Mouse (Mus musculus) thymus, postnatal 25 days (tissue): ENCODE measurements around the gene Shank2.

Experiments used
- DNase-seq: peaks from one replicate; pipeline ENCODE4 v3.0.0; 2022

The Shank2 gene

DNA sequence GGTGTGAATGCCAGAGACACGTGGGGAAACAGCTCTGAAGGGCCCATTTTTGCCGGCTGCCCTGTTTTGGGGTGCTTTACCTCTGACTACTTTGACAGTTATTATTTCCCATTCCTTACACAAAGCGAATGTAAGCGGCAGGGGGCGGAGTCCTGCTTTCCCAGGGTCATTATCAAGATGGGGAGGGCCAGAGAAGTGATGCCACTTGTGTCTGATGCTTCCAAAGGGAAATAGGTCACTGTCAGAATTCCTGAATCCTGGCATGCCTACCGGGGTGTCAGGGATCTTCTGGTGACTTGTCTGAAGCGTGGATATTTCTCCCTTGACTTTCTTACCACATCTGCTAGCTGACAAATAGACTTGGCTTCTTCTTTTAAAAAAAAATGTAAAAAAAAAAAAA, 173.3 kb downstream of the Shank2 start:
- no peak for DNase-seq

DNA sequence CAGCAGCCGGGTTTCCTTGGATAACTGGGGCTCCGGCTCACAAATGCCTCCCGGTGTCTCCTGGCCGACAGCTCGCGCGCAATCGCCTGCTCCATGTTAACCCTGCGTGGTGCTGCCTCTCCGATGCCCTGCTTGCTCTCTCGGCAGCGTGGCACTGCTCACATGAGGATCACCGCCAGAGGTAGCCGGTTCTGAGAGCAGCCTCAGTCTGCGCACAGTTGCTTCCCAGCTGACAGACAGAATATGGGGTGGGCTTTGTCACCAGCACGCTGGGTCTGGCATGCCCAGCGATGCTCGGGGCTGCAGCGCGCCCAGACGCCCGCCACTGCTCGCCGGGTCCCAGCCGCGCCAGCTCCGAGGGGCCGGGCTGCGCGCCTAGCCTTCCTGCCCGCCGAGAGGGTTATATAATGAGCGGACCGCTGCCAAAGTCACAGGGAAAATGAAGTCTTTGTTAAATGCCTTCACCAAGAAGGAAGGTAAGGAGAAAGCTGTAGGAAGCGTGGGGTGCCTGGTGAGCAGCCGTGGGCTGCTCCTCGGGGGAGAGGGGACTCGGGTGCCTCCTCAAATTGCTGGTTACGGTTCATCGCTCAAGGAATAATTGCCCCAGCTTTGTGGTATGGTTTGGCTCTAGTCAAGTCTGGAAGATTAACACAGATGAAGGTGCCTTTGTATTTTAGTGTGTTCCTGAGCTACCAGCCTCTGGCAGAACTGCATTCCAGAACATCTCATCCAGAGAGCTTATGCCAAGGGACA, 173.9 kb downstream of the Shank2 start:
- no peak for DNase-seq

DNA sequence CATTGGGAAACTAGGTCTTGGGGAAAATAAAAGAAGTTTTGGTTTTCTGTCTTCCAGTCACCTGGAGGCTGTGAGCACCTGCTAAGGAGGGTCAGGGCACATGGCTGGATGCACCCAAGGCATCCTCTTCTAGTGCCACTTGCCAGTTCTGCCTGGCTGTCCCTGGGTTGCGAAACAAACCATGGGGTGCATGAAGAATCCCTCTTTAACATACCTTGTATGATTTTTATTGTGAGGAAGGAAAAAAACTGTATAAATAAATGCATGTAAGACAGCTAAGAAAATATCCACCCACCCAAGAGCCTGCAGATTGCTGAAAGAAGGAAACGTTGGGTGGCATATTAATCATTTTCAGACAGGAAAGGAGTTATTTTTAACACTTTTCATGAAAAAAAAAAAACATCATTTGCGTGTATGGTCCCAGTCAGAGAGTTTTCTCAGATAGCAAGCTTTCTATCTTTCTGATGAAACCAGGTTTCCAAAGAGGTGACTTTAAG, 174.6 kb downstream of the Shank2 start:
- DNase-seq = no peak

DNA sequence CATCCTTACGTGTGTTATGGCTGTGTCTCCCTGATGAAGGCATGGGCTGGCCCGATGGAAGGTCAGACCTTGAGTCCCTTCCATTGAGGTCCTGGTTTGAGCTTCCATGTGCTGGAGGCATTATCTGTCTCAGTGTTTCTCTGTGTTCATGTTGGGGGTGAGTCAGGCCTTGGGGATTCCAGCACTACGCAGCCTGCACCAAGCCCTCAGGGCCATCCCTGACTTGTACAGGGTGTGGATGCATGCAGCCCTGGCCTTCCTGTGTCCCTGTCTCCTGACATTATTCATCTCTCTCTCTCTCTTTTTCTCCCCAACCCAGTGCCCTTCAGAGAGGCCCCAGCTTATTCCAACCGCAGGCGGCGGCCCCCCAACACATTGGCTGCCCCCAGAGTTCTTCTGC, 177.7 kb downstream of the Shank2 start:
- DNase-seq = no peak

DNA sequence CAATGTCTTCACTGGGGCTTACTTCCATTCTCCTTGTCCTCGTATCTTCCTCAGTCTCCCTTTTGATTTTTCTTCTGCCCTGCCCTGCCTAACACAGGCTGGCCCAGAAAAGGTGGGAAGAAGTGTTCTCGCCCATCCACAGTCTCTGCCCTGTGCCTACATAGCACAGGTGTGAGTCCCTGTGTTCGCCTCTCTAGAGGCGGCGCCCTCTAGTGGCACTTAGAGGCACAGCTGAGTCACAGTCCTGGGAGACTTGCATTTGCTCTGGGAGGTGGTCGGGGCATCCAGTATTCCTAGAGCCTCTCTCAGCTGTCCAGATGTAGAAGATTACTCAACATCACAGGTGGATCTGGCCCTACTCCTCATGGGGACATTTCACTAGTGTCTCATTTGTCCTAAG, 179.2 kb downstream of the Shank2 start:
- peak; percentile 32 for DNase-seq

DNA sequence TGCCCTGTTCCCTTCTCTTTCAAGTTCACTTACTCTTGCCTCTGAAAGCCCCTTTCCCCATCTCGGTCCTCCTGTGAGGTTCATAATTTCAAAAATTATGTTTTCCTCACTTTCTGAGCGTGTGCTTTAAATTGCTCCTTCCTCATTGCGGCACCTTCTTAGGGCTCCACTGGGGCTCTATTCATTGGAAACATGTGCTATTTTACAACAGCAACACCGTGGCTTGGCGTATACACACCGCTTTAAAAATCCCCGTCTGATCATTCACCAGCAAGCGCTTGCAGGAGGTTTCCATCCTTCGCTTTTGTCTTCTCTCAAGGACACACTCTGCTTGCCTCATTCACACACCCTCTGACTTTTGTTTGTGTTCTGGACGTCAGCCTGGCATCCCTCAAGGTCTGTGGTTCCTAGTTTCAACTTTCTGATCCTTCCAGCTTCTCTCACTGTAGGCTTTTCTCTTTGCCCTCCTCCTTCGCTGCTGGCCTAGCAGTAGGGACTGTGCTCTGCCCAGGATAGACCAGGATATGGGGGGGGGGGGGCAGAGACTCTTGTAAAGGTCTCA, 186.2 kb downstream of the Shank2 start:
- DNase-seq = no peak

DNA sequence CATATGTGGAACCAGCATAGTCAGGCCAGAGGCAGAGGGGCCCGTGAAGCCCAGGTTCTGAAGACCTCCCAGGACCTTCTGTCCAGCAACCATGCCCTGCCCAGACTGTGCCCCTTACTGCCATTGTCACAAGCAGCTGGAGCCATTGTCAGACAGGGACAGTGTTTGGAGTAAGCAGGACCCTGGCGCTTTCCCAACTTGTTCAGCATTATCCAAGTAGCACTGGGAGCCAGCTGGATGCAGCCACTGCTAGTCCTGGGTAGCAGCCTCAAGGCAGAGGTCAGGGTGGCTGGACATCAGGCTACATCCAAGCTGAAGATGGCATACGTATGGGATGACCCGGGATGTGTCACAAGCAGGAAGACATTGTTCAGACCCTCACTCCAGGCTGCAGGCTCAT, 187.7 kb downstream of the Shank2 start:
- DNase-seq = no peak

DNA sequence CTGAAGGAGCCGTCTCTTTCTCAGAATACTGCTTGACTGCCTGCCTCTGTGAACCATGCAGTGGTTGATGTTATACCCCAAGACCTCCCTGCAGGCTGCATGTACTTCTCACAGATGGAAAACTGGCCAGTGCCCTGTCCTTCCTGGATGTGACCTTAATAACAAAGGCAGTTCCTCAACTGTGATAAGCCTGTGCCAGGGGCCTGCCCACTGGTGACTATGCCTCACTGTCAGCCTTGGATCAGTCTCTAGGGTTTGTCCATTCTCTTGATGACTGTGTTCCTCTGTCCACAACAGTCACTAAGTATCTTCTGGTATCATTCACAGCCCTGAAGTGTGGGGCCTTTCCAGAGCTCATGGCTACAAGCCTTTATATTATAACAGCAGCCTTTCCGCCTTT, 196.8 kb downstream of the Shank2 start:
- no peak for DNase-seq

DNA sequence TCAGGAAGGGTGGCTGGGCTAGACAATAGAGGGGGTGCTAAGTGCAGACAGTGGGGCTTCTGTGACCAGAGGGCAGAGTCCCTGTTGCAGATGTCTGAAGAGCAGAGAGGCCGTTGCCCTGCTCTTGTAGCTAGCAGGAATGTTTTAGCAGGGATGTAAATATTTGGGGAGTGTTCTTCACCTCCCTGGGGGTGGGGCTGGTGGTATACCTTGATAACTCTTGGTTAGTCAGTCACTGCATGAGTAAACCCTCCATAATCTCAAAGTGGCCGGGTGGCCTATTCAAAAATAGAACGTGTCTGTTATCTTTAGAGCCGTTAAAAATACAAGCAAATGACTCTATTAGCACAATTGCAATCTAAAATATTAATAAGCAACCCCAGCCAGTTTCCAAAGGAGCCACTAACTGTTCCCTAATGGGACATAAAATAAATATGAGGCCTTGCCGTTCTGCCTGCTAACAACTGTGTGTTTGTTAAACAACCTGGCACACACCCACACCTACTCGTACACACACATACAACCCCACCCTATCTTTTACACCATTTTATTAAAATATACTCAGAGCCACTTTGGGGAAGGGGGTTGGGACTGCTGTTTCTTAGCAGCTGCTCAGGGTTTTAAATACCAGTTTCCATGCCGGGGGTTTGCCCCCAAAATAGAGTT, 200.4 kb downstream of the Shank2 start:
- no peak for DNase-seq

DNA sequence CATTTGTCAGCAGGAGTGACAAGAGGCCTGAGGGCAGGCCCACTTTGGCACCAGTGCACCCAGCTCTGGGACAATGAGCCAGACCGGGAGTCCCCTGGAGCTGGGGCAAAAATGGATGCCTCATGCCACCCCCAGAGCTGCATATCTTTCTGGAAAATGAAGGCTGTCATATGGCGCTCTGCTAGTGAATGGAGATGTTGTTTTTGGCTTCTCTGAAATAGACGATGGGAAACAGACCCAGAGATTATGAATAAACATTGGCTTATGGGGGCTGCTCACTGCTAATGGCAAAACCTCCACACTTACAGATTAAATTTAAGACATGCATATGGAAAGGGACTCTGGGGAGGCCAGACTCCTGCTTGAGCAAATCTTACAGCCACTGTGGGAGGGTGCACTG, 202.6 kb downstream of the Shank2 start:
- no peak for DNase-seq

DNA sequence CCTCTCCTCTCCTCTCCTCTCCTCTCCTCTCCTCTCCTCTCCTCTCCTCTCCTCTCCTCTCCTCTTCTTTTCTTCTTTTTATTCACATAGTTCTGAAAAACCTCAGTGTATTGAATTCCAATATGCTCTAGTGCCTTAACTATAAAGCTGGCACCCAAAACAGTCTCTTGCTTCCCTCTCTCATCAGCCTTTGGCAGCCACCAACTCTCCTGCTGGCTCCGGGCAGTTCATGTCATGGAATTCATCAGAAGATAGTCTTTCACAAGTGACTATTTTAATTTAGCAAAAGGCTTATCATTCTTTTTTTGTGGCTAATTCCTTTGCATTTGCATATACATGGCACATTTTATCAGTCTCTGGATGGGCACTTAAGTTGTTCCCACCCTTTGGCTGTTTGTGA, 203.4 kb downstream of the Shank2 start:
- no peak for DNase-seq

DNA sequence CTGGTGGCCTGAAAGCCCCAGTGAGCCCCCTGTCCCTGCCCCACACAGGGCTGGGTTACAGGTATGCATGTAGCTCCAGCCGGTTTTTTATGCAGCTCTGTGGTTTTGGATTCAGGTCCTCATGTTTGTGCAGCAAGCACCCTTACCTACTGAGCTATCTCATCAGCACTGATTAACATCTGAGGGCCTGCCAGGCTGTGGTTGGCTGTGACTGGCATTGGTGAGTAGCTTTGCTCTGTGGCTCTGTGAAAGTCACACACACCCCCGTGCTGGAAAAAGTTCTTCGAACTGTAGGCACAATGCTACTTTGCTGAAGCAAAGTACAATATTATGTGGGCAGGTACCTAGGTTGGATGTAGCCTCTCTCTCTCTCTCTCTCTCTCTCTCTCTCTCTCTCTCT, 204.1 kb downstream of the Shank2 start:
- no peak for DNase-seq

DNA sequence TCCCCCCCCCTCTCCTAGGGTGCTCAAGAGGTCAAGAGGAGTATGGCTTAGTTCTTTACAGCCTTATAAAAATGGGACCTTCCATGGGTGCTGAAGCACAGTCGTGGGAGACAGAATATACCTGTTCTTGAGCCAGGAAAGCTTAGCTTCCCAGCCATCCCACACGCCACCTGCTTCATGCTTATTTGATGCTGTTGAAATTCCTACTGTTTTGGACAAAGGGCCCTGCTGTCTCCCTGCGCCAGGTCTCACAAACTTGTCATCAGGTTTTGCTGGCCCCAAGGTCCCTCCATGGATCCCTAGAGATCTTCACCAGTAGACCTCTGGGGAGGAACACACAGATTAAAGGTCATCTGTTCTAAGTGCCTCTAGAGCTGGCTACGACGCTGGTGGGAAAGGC, 204.5 kb downstream of the Shank2 start:
- no peak for DNase-seq

DNA sequence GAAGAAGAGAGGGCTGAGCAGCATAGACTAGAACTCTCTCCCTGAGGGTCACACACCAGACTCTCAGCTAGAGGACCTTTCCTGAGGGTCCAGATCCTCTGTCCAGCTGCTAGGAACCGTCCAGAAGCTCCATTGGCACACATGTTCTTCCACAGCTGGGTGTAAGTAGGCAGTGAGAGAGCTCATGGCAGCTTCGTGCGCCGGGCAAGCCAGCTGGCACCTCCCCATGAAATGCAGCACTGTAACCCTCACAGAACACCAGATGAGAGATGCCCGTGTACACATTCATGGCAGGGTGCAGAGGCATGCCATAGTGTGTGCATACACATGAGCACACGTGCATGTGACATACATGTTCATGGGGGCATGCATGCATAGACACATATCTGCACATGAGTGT, 205.4 kb downstream of the Shank2 start:
- DNase-seq = no peak

DNA sequence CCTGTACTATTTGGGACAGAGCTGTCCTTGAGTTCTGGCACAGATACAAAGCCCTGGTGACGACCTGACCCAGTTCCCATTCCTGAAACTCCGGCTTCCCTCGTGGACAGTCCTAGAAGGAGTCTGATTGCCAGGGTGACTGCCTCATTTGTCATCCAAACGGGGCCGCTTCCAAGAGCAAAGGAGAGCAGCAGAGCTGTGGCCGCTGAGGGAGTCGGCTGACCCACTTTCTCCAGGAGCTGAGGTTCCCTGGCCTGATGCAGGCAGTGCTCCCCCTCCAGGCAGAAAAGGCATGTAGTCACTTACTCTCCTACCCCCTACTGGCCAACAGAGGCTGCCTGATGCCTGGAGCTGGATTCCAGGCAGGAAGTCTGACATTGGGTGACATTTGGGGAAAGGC, 206.1 kb downstream of the Shank2 start:
- DNase-seq = peak; percentile 4

DNA sequence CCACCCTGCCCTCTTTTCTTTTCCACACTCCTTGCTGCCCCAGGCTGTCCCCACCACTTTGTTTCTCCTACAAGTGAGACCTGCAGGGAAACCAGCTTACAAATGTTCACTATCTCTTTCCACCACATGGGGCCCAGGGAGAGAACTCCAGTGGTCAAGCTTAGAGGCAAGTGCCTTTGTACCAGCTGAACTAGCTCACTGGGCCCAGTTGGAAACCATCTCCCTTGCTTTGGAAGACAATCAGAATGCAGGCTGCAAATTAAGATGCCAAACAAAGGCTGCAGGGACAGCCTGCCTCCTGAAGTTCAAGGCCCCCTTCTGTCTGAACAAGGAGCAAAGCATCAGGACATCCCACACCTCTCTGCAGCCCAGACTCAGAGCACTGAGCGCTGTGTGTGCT, 206.9 kb downstream of the Shank2 start:
- no peak for DNase-seq

DNA sequence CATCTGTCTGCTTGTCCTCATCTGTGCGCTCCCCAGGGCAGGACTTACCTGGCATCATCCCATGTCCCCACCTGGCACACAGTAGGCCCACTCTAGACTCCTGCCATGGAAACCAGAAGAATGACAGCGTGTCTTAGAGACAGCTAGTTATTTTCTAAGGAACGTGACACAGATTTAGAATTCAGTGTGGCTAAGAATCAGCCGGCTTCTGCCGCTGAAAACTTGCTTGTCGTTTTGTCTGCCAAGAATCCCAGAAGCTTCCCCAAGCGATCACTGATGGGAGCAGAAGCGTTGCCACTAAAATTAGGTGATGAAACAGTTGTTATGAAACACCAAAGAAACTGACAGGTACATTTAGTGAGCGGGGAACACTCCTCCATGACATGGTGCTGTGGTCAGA, 208.8 kb downstream of the Shank2 start:
- DNase-seq = no peak

DNA sequence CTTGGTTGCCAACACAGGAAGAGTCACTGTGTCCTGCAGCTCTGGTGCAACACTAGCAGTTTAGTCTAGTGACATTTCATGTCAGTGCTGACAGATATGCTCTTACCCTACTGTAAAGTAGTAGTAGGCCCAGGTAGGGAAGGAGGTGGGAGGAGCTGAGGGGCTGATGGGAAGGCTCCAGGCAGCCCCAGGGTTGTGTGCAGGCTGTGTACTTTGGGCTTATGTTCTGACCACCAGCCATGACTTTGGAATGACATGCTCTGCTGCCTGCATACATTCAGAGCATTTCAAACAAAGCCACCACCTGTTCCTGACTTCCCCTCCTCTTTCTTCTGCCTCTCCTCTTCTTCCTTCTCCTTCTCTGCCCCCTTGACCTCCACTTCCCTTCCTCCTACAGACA, 211.0 kb downstream of the Shank2 start:
- no peak for DNase-seq

DNA sequence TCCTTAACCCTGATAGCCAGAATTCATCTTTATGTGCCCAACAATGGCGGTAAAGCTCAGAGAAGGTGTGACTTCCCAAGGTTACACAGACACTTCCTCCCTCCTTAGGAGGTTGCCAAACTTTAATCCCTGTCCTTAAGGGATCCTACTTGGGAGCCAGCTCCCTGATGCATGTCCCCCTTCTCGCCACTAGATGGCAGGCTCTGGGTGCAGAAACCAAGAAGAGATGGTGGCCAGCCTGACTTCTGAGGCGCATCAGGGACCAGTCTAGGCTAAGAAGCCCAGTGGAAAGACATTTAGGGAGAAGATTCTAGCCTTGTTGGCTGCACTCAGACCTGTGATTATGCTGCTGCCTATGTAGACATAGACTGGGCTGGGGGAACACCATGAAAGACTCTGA, 215.5 kb downstream of the Shank2 start:
- DNase-seq = peak; percentile 34

DNA sequence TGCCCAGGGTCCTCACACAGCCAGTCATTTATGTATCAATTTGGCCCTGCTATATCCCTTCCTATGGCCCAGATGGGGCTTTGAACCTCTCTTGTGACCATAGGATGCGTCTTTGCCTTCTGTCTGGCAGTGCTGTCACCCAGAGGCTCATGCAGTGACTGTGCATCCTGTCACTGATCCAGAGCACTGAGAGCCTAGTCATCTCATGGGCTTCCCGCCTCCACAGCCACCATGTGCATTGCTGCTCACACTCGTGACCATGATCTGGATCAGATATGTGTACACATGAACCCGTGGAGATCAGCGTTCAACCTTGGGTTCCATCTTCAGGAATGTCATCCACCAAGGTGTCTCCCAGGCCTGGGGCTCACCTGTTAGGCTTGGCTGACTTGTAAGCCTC, 227.0 kb downstream of the Shank2 start:
- no peak for DNase-seq

DNA sequence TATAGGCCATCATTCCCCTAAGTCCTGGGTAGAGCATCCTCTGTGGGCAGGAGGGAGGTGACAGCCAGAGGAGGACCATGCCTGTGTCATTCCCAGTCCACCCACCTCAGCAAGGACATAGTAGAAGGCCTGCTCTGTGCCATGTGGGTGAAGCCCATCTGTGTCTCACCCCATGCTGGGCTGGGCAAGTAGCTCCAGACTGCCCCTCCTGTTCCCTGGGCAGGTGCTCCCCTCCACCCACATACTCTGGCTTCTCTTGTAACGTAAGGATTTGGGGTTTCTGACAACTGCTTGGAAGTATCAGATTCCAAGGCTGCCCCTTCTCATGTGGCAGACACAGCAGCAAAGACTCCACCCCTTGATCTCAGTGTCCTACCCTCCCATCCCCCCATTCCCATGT, 227.7 kb downstream of the Shank2 start:
- DNase-seq = no peak

DNA sequence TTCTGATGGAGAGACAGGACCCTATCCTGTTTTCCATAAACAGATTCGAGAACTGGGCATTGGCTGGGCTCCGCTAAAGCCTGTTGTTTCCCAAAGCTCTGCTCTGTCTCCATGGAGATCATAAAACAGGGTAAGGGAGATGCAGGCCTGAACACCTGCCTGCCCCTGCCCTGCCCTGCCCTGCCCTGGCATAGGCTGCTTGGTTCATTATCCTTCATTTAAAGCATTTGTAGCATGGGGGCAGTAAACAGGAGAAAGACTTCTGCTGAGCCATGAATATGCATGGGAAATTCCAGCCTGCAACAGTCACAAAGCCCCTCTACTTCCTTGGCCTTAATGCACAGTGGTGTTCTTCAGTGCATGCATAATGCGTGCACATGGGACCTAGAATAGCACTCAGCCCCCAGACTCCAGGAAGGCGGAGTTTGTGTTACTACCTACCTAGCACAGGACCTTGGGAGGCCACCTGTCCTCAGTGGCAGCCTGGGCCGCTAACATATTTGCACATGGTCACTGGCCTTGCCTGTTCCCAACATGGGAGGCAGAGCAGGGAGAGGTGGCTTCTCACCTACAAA, 230.5 kb downstream of the Shank2 start:
- DNase-seq = no peak

DNA sequence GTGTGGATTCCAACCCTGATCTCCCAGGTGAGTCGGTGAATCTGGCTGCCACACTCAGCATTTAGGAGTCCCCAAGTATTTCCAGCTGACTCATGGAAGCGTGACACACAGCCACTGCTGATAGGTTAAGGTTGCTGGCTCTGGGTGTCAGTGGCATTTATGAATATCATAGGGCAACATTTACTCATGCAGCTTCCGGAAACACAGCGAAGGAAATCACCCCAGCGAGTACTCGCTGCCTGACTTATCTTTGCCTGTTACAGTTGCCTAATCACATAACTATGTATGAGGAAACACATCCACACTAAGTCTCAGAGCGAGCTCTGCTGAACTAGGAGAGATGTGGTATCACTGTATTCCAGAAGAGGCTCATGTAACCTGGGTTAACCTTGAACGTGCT, 231.8 kb downstream of the Shank2 start:
- no peak for DNase-seq

DNA sequence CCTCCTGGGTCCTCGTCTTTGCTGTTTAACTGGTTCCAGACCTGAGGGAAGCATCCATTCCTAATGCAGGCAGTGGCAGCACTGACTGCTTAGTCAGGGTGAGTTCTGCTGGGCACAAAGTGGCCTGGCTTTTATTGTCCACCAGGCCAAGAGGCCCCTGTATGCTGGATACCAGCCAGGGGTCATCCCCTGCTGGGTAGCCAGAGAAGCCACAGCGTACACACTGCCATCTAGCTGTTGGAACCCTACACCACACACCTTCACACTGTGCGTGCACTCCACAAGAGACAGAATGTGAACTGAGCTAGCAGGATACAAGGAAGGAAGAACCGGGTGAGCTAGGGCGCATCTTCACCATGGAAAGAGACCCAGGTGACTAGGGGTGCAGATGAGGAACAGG, 233.1 kb downstream of the Shank2 start:
- DNase-seq = no peak
